Mouse (Mus musculus) heart, postnatal 0 days (tissue): ENCODE measurements around the gene Gpc5.

Experiments used
- CTCF ChIP-seq: IDR thresholded peaks from 2 replicates; pipeline ENCODE4 v1.5.1; 2016; ENCODE audit warnings: antibody characterized with exemption, control low read depth, low read depth
- EP300 ChIP-seq: IDR thresholded peaks from 2 replicates; pipeline ENCODE4 v1.6.1; 2016; ENCODE audit warnings: antibody characterized with exemption, low read depth

DNA sequence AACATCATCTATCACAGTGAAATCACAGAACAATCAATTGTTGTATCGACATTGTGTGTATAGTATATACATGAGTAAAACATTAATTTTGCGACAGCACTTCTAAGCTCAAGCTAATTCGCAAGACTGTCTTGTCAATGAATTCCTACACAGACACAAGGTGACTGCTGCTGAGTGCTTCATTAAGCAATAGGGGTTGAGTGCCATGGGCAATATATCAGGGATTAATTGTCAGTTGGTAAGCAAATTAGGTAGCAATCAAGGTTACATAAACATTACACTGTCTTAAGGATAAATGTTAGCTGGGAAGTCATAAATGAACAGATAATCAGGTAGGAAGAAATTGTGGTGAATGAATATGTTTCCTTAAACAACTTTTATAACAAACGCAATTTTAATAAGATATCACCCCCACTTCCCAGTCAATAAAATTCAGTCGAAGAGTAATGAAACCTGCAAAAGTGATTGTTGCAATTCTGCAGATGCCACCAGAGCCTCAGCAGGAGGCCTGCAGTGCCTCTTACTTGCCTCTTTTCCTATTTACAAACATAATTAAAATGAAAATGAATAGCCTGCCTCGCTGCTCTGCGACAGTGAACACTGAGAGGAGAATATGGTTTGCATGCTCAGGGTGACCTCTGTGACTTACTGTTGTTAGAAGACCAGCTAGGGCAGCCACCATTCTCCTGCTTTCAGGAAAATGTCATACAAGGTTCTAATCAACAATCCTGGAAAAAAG, 539.3 kb downstream of the Gpc5 start:
- TF ChIP-seq EP300 (no peak), CTCF (no peak)
